Mouse (Mus musculus) brain, embryonic 18.5 days (tissue): Measurements from ENCODE around the gene Ssh1.

Source experiments
- DNase-seq: peaks from one replicate; pipeline ENCODE4 v3.0.0-alpha.2; 2012; ENCODE audit warnings: low read depth, low spot score

Ssh1 gene

GRCm38 (mm10) chr5:113993031-113993486 is 635 bp downstream of the Ssh1 start:
- DNase-seq: peak; percentile 24

- DNase-seq: no peak
Measured at GRCm38 (mm10) chr5:113992339-113992831, 1.3 kb downstream of the Ssh1 start.

GRCm38 (mm10) chr5:113991141-113991540 is 2.6 kb downstream of the Ssh1 start:
- no peak for DNase-seq

- DNase-seq: no peak
Measured at GRCm38 (mm10) chr5:113990593-113990992, 3.1 kb downstream of the Ssh1 start.

GRCm38 (mm10) chr5:113989437-113990024 is 4.2 kb downstream of the Ssh1 start:
- no peak for DNase-seq

- no peak for DNase-seq
Measured at GRCm38 (mm10) chr5:113986182-113986961, 7.3 kb downstream of the Ssh1 start.

GRCm38 (mm10) chr5:113985737-113986136 is 8.0 kb downstream of the Ssh1 start:
- no peak for DNase-seq

- no peak for DNase-seq
Measured at GRCm38 (mm10) chr5:113984025-113984740, 9.5 kb downstream of the Ssh1 start.

GRCm38 (mm10) chr5:113983541-113983940 is 10.2 kb downstream of the Ssh1 start:
- DNase-seq: no peak

- no peak for DNase-seq
Measured at GRCm38 (mm10) chr5:113981843-113982242, 11.9 kb downstream of the Ssh1 start.

- DNase-seq: no peak
Measured at GRCm38 (mm10) chr5:113981171-113981570, 12.5 kb downstream of the Ssh1 start.

- no peak for DNase-seq
Measured at GRCm38 (mm10) chr5:113980511-113980910, 13.2 kb downstream of the Ssh1 start.

- no peak for DNase-seq
Measured at GRCm38 (mm10) chr5:113977309-113977708, 16.4 kb downstream of the Ssh1 start.

GRCm38 (mm10) chr5:113976597-113976996 is 17.1 kb downstream of the Ssh1 start:
- no peak for DNase-seq

- no peak for DNase-seq
Measured at GRCm38 (mm10) chr5:113975538-113976215, 18.0 kb downstream of the Ssh1 start.

GRCm38 (mm10) chr5:113974576-113974975 is 19.1 kb downstream of the Ssh1 start:
- no peak for DNase-seq

- no peak for DNase-seq
Measured at GRCm38 (mm10) chr5:113973790-113974189, 19.9 kb downstream of the Ssh1 start.

- DNase-seq: no peak
Measured at GRCm38 (mm10) chr5:113972589-113973515, 20.8 kb downstream of the Ssh1 start.

- no peak for DNase-seq
Measured at GRCm38 (mm10) chr5:113971434-113971960, 22.2 kb downstream of the Ssh1 start.

- DNase-seq: no peak
Measured at GRCm38 (mm10) chr5:113968371-113968770, 25.3 kb downstream of the Ssh1 start.
